In the genomic region with DNA sequence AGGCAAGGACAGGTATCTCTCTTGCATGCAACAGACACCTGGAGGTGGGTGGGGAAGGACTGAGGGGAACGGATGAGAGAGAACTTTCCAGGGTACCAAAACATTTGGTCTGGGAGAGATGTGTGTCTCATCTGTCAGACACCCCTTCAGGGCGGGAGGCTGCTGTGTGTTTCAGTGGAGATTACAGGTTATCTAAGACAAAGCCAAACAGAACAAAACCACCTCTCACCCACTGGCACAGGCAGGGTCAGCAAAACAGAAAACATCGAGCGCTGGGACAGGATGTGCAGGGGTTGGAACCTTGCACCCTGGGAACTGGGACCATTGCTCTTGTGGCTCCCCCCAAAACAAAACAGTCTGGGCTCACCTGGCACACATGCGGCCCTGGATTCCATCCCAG, we compare ENCODE assay signal across 22 mouse cellular contexts.
"Had no signal": no experiment of that assay in that cellular context is flagged by ENCODE, and none has a peak within 500 bp of the region (broad histone marks: within the 10 kb centered on the region; RNA-seq: fewer than 3 reads in every experiment).

No protein-coding gene starts in this region.

- H3K36me3 ChIP-seq: heart, embryonic 13.5 days; heart, embryonic 15.5 days; hindbrain, embryonic 13.5 days; hindbrain, embryonic 15.5 days; limb, embryonic 13.5 days; limb, embryonic 15.5 days had no signal

- H3K27ac ChIP-seq: heart, adult 2 months; heart, embryonic 13.5 days; heart, embryonic 15.5 days; hindbrain, embryonic 13.5 days; hindbrain, embryonic 15.5 days; hindbrain, postnatal 0 days; kidney, postnatal 0 days; limb, embryonic 13.5 days; limb, embryonic 15.5 days had no signal

- H3K9me3 ChIP-seq: heart, embryonic 13.5 days; heart, embryonic 15.5 days; hindbrain, embryonic 13.5 days; hindbrain, embryonic 15.5 days; limb, embryonic 13.5 days; limb, embryonic 15.5 days had no signal

- ATAC-seq: forebrain, postnatal 0 days; hindbrain, postnatal 0 days; intestine, embryonic 16.5 days had no signal

- H3K4me3 ChIP-seq: heart, adult 2 months; heart, embryonic 13.5 days; heart, embryonic 15.5 days; hindbrain, embryonic 13.5 days; hindbrain, embryonic 15.5 days; limb, embryonic 13.5 days; limb, embryonic 15.5 days had no signal

- H3K27me3 ChIP-seq: heart, embryonic 13.5 days; heart, embryonic 15.5 days; hindbrain, embryonic 13.5 days; hindbrain, embryonic 15.5 days; limb, embryonic 13.5 days; limb, embryonic 15.5 days had no signal

- DNase-seq: forebrain, postnatal 0 days; gastrocnemius, postnatal 14 days; gastrocnemius, postnatal 36 days; heart, adult 11 months; heart, adult 2 months; heart, postnatal 14 days; heart, postnatal 36 days; kidney, adult 18-20 months; kidney, postnatal 14 days; layer of hippocampus, adult 9-11 months; layer of hippocampus, postnatal 36 days; left cerebral cortex, postnatal 4 days had no signal

- H3K4me2 ChIP-seq: heart, embryonic 11.5 days; heart, embryonic 13.5 days; heart, embryonic 15.5 days; hindbrain, embryonic 13.5 days; hindbrain, embryonic 15.5 days; limb, embryonic 13.5 days; limb, embryonic 15.5 days had no signal

- H3K9ac ChIP-seq: forebrain, postnatal 0 days; heart, embryonic 13.5 days; heart, embryonic 15.5 days; hindbrain, embryonic 13.5 days; hindbrain, embryonic 15.5 days; limb, embryonic 13.5 days; limb, embryonic 15.5 days had no signal

- H3K4me1 ChIP-seq: heart, embryonic 15.5 days; hindbrain, embryonic 13.5 days; hindbrain, embryonic 15.5 days; limb, embryonic 13.5 days; limb, embryonic 15.5 days had no signal
